Mouse (Mus musculus) G1E (cell line): ENCODE measurements around the gene Pard3.

Experiments used
- CTCF ChIP-seq: IDR thresholded peaks from 2 replicates; pipeline ENCODE4 v1.5.1; 2012; ENCODE audit warnings: low read depth, low read length, inconsistent platforms, mixed read lengths
- GATA1 ChIP-seq: IDR thresholded peaks from 2 replicates; pipeline ENCODE4 v1.6.1; 2012; ENCODE audit warnings: borderline replicate concordance, low read length, inconsistent platforms, mixed read lengths
- POLR2AphosphoS5 ChIP-seq: IDR thresholded peaks from 2 replicates; pipeline ENCODE4 v1.6.1; 2012; ENCODE audit warnings: low read depth, low read length, inconsistent platforms; ENCODE audit not compliant: insufficient replicate concordance
- TAL1 ChIP-seq: conservative IDR thresholded peaks from 2 replicates; pipeline ENCODE4 v1.6.1; 2012; ENCODE audit warnings: low read depth, low read length, inconsistent platforms, mixed read lengths

DNA sequence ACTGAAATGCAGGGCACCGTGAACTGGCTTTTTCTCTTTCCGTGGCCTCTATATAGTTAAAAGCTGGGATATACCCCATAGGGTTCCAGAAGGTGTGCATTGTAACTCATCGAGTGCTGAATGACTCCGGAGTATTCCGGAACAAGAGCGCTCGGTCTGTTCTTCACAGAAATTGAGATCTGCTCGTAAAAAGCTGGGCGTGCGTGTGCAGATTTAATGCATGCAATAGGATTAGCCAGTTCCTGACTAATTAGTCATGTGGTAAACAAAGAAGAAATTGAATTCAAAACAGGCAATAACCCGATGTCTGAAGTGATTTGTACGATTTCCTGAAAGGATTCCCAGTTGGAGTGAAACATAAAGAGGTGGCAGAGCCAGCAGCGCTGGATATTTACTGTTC is 489.1 kb downstream of the Pard3 start:
- TF ChIP-seq CTCF (no peak), GATA1 (no peak), TAL1 (no peak), POLR2AphosphoS5 (no peak)
